Mouse (Mus musculus) cerebellum, postnatal 10 days (tissue): ENCODE measurements around the gene Ggt1.

Experiments used
- DNase-seq, 2 experiments: peaks; one replicate each; pipeline ENCODE4 v3.0.0; 2021; ENCODE audit warnings: mixed read lengths in 2 of 2

Ggt1 gene

DNA sequence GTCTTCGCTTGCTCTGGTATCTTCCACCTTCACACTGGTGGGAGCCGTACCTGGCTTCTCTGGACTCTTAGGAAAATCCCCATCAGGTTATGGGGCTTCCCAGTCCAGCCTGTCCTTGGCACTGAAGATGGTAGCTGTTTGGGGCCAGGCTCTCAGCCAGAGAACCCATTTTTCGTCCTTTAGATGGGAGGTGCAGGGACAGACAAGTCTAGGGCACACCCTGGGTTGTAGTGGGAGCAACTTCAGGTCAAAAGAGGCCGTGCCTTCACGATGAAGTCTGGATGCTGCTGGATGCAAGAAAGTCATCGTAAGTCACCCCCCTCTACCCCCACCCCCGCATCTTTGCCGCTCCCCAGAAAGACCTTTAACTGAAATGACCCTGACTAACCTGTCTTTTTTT is 73.2 kb downstream of the Ggt1 start:
- DNase-seq: peak in 1 of 2 experiments; percentile 8

DNA sequence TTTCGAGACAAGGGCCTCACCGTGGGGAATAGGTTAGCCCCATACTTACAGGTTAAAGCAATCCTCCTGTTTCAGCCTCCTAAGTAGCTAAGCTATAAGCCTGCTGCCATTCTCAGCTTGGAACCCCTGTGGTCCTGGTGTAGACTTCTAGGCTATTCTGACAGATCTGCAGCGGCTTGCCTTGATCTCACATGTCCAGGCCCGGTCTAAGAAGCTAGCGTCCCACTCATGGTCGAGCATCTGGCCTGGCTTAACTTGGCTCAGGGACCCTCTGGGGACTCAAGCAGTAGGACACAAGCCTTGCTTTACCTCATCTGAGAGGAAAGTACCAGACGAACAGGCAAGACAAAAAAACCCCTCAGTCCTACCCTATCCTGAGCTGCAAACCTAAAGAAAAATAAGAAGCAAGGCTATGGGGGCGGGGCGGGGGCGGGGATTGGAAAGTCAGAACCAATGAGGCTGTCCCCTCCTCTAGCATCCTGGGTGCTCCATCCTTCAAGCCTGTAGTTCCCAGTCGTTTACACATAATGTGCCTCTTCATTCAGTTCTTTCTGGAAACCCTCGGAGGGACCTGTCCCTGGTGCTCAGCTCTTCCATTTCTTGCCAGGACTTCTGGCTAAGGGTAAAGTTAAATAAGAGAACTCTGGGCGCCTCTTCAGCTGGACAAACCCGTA is 73.8 kb downstream of the Ggt1 start:
- DNase-seq: peak in 1 of 2 experiments; percentile 11

DNA sequence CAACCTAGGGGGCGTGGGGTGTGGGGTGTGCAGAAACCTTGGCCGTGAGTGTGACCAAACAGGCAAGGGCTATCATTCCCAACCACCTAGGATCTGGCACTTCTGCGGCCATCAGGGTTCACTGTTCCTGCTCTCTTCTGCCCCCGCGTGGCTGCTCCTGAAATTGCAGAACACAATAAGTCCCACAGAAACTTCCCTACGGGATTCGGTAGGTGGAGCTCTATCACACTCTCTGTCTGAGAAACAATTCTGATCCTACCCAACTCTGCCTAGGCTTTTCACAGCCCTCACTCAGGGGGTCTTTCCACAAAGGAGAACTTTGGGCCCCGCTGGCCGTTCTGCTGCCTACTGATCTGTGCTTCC is 74.3 kb downstream of the Ggt1 start:
- DNase-seq: peak; percentile 94 to 96
